Mouse (Mus musculus) adrenal gland, postnatal 36 days (tissue): ENCODE results near the gene Srgap2. TPM values are rescaled to one million over a fixed set of nuclear protein-coding genes. Genes with fewer than 3 reads are reported as not detected.
A peak's percentile ranks its signal among the peaks of the same experiment; 100 is the strongest.

ENCODE experiments used
- DNase-seq, 2 experiments: peaks; one replicate each; pipeline ENCODE4 v3.0.0; 2021; ENCODE audit warnings: mixed read lengths in 1 of 2
- total RNA-seq, 2 experiments: library from RNA; stranded (reverse); gene quantifications; 2 replicates each; pipeline ENCODE4 v1.2.3; 2021

The Srgap2 gene
- total RNA-seq, 2 experiments from 2014 or later: 22.9 to 24.3 TPM

DNA sequence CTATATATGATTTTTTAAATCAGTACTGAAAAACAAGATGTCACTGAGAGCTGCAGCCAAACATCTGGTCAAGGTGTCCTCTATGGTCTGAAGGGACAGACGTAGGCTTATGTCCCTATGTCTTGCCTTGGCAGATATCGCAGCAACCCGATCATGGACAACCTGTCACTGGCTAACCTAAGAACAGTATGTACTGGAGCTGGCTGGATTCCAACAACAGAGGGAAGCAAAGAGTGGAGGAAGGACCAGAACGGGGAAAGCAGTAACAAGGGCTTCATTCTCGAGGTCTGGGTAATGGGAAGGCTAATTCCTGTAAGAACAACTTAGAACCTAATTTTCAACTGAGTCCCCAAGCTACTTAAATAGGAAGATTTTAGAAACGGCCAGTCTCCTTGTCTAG, 238.2 kb downstream of the Srgap2 start:
- no peak for DNase-seq

DNA sequence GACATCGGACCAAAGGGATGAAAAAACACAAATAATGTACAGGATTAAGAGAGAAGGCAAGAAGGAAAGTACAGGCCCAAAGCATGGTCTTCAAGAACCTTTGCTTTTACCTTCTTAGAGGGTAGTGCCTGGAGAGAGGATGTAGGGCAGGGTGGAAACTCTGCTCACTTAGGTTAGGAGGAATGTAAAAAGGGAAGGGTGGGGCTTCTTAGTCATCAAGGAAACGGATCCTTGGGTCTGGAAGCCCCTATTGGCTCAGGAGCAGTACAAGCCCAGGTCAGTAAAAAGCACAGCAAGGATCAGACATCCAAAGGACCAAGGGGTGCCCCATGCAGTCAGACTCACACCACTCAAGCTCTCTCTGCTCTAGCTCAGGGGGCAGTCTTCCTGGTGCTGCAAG, 239.9 kb downstream of the Srgap2 start:
- no peak for DNase-seq

DNA sequence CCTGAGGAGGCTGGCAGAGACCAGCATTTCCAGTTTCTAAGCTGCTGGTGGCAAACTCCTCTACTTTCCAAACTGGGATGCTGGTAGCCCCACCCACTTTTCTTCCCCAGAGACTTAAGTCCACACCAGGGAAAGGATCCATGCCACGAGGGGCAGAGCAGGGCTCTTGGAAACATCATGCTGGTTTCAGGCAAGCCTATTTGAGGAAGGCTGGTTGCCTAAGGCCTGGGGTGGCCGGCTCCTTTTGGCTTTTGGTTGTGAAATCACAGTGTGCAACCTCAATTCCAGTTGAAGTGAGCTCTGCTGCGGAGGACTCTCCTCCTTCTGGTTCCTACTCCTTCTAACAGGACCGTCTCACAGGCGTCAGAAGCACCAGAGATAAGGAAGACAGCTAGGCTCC, 240.3 kb downstream of the Srgap2 start:
- DNase-seq: no peak

DNA sequence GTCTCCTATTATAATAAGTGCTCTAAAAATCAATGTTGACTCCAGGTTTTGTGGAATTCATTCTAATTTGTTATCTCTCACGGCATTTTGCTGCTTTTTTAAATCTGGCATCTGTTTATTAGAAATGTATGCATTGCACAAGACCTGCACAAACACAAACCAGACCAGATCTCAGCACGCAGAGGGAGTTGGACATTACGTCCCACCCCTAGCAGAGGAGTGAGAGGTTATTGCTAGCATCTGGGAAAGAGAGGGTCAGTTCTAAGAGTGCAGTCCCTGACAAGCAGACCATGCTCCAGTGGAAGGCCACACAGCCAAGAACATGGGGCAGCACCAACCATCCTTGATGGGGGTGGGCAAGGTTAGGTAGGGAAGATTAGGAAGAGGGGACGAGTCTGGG, 242.5 kb downstream of the Srgap2 start:
- no peak for DNase-seq

DNA sequence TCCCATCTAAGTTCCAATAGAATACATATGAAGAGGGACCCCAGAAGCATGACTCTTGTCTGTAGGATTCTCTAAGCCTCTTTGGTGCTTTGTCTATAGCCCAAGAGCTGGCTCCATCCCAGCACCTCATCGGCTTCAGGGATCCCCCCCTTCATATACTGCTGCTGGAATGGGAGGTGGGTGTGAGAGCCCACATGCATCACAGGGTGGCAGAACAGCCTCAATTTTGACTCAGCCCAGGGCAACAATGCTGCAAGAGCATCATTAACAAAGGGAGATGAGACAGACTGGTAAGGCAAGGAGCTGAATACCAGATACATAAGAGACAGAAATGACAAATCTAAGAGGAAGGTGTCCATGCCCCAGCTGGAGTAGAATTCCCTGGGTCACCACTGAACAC, 243.0 kb downstream of the Srgap2 start:
- DNase-seq: no peak

DNA sequence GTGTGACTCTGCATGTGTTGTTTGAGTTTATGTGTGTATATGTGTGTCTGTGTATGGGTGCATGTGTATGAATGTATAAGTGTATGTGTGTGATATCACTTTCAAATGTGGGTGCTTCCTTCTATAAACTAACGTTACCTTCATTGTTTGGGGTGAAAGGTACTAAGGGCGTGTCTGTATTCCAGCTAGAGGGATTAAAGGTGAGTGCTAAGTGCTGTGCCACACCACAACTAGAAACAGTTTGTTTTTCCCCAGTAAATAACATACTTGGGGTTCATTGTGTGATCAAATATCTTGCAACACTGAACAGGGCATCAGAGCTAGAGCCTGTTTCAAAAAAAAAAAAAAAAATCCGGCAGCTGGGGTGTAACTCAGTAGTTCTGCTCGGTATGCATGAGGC, 245.4 kb downstream of the Srgap2 start:
- no peak for DNase-seq

DNA sequence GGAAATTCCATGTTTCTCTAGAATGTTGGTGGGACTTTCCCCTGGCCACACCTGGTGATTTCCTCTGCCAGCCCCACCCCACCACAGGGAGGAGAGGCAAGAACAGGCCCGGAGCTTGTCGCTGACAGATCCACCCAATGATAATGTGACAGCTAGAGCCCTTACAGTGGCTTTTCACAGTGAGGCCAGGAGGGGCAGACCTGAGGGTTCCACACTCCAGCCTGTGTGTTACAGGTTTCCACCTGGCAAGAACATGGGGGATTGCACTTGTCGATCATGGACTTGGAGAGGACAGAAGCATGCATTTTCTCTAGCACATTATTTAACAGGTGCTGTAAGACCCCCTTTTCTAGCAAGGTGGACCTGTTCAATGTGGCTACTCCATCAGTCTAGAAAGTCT, 246.9 kb downstream of the Srgap2 start:
- no peak for DNase-seq

DNA sequence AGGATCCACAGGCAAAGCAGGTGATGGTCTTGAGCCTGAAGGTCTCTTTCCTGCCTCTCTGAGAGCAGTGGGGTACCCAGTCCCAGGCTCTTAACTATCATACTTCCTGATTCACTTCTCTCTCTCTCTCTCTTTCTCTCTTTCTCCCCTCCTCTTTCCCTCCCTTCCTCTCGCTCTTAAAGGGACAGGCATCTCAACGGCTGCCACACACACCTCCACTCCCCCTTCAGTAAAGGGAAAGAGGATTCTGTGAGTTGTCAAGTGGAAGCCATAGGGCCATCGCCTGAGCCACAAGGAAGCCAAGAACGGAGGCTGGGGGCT, 247.7 kb downstream of the Srgap2 start, which contains the start of gene Ikbke:
Gene Ikbke (minus strand): TSS at position 151 of the 321 bp plus-strand sequence.
- no peak for DNase-seq

DNA sequence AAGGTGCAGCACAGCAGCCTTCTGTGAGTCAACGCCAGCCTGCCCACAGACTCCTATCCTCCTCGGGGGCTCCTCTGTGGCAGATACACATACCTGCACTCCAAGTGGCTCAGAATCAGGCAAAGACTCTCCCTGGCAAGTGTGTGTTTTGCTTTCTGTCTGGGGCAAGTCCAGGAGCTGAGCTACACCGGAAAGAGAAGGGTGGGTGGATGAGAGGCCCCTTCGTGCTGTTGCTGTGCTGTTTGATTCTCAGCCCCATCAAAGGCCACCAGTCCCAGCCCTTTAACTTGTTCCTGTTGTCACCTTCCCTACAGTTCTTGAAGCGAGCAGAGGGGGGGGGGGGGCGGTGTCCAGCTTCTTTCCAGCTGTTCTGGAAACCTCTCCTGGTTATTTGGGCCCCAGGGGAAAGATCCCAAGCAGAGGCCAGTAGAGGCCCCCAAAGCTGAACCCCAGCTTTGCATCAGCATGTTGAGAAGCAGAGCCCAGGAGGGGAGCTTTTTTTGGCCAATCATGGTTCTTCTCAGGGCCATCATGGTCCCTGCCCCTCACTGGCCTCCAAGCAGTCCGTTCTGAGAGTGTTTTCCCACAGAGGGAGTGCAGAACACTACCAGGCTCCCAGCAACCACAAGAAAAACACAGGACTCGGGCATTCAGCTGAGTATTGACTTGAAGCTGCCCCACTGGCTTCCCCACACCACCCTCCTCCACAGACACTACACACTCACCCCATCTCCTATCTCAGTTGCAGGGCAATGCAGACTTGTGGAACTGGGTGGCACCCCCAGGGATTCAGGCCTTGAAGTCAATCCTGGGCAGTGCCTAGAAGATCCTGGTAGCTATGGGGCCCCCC, 248.3 kb downstream of the Srgap2 start:
- no peak for DNase-seq

DNA sequence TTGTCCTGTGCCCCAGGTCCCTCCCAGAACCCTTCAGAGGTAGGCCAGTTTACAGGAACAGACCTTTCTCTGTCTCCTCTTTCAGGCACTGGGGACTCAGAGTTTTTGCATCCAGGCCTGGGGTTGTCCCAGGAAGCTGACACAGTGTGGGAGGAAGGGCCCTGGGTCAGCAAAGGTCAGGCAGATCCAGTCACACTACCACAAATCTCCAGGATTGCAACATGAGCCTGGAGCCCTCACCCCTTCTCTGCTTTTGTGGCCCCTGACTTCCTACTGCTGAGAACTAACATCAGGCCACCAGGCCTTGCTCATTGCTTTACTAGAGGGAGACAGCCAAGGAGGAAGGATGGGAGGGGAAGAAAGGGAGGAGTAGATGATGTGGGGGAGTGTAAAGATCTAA, 250.3 kb downstream of the Srgap2 start:
- peak; percentile 49 to 59 for DNase-seq

DNA sequence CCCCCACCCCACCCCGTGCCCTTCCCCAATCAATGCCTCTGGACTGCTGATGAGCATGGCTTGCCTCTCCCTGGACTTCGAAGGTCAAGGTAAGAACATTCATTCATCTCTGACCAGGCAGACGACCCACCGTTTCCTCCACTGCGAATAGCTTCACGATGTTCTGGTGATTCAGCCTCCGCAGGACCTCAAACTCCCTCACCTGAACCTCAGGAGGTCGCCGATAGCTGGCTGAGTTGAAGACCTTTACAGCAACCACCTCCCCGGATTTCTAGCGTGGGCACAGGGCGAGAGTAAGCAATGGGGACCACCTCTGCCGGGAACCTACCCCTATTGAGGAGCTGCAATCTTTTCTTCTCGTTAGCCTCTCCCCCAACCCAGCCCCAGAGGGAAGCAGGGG, 251.6 kb downstream of the Srgap2 start:
- DNase-seq: peak in 1 of 2 experiments; percentile 41

DNA sequence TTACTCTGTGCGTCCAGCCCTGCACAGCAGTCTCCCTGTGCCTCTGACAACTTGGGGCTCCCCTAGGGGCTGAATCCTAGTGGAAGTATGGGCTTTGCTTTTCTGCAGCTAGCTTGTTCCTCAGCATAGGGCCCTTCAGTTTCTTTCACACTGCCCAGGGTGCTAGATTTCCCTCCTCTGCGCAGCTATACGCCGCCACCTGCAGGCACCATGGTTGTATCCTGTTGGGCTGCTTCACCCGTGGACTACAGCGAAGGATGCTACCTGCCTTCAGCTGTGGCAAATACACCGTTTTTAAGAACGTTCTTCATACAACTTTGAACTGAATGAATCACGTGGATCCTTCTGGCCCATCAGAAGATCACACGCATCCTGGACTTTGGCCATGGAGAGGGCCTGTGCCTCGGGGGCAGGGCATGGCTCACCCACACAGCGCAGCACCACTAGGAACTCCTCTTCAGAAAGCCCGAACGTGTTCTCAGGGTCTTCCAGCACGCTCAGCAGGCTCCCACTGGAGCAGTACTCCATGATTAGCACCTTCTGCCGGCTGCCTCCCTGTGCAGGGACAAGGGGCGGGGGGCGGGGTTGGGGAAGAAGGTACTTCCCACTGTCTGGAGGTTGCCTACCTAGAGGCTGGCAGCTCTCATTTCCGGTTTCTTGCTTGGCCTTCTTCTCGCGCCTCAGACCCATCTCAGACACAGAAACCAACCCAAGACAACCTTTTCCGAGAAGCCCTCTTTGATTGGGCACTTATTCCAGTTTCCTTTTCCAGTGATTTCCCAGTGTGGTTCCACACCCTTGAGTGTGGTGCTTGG, 252.2 kb downstream of the Srgap2 start:
- DNase-seq: peak in 1 of 2 experiments; percentile 52

DNA sequence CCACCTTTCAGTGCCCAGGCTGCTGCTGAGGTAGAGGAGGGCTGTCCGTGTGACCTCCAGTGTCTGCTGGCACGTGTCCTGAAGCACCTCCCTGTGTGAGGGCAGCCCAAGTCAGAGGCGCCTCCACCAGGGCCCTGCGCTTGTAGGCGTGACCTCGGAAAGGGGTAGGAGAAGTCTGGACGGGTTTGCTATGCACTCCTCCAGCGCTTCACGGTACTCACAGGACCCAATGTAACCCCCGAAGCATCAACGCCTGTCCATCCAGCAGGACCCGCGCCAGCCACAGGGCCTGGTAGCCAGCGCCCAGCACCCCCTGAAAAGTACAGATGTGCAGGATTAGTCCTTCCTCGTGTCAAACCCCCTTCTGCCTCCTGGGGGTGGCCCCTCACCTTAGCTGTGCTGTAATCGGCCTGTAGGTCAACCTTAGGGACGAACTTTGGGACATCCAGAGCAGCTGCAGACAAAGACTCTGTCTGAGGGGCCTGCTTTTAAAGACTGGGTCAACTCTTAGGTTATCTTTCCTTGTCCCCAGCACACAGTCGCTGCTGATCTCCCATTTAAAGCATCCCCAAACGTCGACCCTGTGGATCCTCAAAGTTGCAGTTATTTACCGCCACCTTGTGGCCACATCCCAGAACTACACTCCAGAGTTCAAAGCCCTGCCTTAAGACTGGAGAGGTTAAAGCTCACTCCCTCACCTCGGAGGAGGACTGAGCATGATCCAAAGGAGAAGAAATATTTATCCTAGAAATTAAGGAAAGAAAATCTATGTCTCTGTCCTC, 257.2 kb downstream of the Srgap2 start:
- peak; percentile 69 to 71 for DNase-seq

DNA sequence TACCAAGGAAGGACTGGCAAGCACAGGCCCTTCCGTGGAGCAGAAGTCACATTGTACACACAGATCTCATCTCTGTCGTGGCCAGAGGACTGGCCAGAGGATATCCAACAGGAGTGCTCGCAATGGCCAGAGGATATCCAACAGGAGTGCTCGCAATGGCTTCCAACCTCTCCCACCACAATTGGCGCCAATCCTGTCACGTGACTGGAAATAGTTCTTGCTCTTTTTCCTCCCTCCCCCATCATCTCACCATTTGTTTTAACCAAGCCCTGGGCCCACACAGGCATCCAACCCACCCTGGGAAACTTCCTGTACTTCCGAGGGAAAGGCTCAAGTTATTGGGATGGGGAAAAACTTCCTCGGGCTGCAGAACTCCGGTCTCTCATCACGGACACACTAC, 258.4 kb downstream of the Srgap2 start:
- no peak for DNase-seq

DNA sequence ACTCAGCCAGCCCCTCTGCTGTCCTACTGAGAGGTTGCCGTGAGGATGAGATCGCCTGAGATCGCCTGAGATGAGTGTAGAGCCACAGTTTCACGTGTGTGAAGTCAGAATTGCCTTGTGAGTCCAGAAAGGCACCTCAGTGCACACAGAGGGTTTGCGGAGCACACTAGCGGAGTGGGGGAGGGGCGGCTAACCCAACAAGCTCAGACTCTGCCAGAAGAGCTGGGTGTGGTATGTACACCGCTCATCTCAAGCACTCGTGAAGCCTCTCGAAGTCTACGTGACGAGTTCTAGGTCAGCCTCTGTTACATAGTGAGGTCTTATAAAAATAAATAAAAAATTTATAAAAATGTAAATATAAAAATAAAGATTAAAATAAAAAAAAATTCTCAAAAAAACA, 263.2 kb downstream of the Srgap2 start:
- DNase-seq: no peak

DNA sequence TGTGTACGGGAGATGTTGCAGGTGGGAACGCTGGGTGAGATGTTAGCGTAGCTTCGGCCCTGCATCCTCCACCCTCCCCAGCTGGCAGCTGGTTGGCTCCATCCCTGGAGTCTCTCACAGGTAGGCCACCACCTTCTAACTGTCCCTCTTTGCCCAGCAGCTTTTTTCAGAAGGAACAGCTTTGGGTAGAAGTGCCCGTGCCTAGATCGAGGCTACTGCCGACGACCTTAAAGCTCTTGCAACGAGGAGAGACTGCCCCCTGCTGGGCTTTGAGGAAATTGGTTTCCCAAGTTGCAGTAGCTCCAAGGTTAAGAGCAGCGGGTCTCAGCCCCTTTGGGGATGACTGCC, 266.9 kb downstream of the Srgap2 start:
- DNase-seq: peak; percentile 74 to 81

DNA sequence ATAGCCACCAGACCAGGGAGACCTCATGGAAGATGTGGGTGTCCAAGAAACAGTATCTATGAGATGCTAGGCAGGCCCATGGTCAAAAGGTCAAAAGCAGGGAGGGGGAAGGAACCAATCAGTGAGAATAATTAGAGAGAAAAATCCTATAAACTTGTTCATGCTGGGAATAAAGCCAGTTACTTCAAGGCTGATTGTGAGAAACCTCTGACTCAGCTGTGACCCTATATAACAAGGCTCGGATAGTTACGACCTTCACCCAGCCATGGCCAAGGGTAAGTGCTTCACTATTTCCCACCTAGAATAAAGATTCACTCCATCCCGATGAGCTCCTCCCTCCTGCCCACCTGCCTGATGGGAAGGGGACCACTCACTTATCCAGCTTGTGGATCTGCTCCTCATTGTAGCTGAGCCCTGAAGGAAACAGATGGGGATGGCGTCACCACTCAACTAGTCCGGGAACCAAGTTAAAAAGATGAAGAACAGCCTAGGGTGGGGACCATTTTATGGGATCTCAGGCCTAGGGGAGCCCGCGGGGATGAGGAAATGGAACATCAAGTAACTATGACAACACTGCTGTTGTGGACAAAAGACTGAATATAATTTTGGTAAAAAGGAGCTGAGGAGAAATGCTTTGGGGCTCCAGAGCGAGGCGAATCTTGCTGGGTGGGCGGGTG, 267.4 kb downstream of the Srgap2 start:
- no peak for DNase-seq

DNA sequence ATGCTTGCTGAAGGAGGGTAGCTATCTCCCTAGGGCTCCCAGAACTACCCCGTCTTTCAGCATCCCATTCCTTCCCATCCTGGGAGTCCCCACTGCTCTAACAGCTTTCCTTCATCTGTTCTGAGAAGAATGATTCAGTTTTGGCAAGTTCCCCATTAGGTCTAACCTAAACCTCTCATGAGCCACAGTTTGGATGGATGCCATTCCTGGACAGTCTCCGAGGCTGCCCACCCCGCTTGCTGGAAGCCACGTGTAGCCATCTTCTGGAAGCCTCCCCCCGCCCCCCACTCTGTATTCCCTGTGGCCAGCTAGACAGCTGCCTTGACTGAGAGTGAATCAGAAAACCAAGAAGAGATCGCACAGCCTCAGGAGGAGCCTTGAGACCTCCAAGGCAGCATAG, 269.9 kb downstream of the Srgap2 start:
- no peak for DNase-seq

DNA sequence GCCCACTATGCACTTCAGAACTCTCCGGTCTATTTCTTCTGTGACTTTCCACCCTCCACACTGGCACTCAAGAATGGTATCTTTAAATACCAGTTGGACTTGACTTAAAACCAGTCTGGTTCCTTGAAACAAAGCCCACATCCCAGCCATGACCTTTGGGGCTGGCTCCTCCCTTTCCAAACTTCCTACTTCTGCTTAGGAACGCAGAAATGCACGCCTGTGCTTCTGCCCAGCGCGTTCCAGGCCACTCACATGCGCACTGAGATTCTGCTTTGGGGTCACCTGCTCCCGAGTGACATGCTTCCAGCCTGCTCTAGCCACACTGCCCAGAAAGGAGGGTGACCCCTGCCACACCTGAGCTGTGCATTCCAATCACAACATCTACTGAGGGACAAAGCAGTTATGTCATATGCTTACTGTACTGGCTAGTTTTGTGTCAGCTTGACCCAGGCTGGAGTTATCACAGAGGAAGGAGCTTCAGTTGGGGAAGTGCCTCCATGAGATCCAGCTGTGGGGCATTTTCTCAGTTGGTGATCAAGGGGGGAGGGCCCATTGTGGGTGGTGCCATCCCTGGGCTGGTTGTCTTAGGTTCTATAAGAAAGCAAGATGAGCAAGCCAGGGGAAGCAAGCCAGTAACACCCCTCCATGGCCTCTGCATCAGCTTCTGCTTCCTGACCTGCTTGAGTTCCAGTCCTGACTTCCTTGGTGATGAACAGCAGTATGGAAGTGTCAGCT, 274.5 kb downstream of the Srgap2 start:
- peak; percentile 25 to 50 for DNase-seq

DNA sequence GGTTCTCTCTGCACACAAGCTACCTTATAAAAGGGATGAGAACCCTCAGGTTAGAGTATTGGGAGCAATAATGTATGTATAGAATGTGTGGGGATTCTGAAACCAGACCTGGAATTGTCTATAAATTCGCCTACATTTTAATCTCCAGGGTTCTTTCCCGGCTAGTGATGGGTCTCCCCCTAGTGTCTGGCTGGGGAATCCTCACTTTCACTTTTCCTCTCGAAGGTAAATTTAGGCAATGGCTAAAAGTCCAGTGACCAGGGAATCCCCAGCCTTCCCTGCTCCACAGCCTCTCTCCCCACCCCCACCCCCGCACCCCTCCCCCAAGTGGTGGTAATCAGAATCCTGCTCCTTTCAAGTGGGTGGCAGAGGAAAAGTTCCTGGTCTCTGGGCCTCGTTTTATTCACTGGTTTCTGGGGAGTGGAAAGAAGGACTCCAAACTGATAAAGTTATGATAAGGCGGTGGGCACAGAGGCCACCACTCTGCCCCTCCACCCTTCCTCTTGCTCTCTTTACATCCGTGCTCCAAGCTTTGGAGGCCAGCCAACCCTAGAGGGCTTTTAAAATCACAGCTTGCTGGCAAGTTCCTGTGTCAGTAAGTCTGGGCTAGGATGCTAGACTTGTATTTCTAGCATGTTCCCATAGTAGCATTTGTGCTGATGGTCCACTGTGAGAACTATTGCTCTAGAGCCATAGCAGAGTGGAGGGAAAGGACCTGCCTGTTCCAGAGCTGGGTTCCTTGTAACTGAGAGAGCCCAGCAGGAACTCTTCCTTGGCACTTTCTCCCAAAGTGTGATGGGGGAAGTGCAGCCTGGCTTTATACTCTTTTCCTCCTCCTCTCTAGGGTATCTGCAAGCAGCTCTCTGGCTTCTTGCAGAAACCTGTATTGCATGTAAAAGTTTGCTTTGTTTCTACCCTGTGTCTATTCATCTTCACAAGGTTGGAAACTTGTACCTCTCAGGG, 280.4 kb downstream of the Srgap2 start:
- DNase-seq: peak; percentile 55 to 73
